Mouse (Mus musculus): Measurements from ENCODE around the gene Sorcs2. TPM values are rescaled to one million over a fixed set of nuclear protein-coding genes. Genes with fewer than 3 reads are reported as not detected.
A peak's percentile ranks its signal among the peaks of the same experiment; 100 is the strongest.

The Sorcs2 gene
- total RNA-seq, 4 experiments from 2014 or later, result 5.0 to 9.4 (median 7.6) TPM

- no peak for DNase-seq (ENCODE audit: low spot score)
Observed at GRCm38 (mm10) chr5:36003797-36004196, 394.1 kb downstream of the Sorcs2 start.

GRCm38 (mm10) chr5:35989986-35990735 is 407.8 kb downstream of the Sorcs2 start:
- DNase-seq (ENCODE audit: low spot score), result no peak

DNA sequence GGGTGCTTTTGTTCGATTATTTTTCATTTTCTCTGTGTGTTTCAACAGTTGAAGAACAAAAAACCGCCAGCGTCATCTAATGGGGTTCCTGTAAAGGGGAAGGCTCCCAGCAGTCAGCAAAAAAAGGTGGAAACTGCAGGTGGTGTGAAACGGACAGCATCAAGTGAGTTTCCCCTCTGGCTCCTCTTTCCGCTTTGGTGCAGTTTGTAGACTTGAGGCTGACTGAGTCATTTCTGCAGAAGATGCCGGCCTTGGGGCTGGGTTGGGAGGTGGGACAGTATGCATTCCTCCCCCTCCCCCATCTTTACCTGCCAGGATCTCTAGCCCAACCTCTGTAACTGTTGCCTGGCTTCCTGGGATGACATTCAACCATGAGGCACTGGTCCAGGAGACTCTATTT is 408.4 kb downstream of the Sorcs2 start:
- DNase-seq (ENCODE audit: low spot score), result no peak

GRCm38 (mm10) chr5:35988085-35988484 is 409.9 kb downstream of the Sorcs2 start:
- no peak for DNase-seq (ENCODE audit: low spot score)

- no peak for DNase-seq (ENCODE audit: low spot score)
Observed at GRCm38 (mm10) chr5:35985611-35986010, 412.3 kb downstream of the Sorcs2 start.

GRCm38 (mm10) chr5:35981976-35982375 is 416.0 kb downstream of the Sorcs2 start:
- DNase-seq (ENCODE audit: low spot score), result peak; percentile 73

- no peak for DNase-seq (ENCODE audit: low spot score)
Observed at GRCm38 (mm10) chr5:35981341-35981740, 416.6 kb downstream of the Sorcs2 start.

- DNase-seq (ENCODE audit: low spot score), result no peak
Observed at GRCm38 (mm10) chr5:35980542-35980941, 417.4 kb downstream of the Sorcs2 start.

- DNase-seq (ENCODE audit: low spot score), result peak; percentile 58
Observed at GRCm38 (mm10) chr5:35975681-35976080, 422.3 kb downstream of the Sorcs2 start.

DNA sequence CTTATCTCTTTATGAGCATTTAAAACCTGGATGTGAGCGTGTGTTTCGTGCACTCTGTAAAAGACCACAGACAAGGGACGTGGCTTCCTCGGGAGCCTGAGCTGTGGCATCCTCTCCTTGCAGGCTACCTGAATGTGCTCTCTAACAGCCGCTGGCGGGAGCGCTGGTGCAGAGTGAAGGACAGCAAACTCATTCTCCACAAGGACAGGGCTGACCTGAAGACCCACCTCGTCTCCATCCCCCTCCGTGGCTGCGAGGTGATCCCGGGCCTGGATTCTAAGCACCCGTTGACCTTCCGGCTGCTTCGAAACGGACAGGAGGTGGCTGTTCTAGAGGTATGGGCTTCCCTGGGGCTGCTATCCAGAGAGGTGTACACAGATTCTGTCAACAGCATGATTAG is 423.7 kb downstream of the Sorcs2 start:
- no peak for DNase-seq (ENCODE audit: low spot score)

GRCm38 (mm10) chr5:35973800-35974199 is 424.1 kb downstream of the Sorcs2 start:
- peak; percentile 85 for DNase-seq (ENCODE audit: low spot score)

DNA sequence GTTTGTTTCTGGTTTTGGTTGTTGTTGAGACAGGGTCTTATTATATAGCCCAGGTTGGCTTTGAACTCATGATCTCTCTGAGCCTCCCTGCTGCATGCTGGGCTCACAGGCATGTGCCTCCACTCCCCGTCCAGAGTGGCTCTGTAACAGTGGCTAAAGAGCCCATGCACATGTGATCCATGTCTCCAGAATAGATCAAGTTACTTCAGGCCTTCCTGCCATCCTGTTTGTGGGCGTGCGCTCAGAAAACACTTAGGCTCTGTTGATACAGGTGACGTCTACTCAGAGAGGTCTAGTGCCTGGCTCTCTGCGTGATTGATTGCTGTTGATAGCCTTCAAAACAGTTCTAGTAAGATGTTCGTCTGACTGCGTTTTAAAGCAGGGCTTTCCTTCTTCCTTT is 425.2 kb downstream of the Sorcs2 start:
- no peak for DNase-seq (ENCODE audit: low spot score)

- peak; percentile 62 for DNase-seq (ENCODE audit: low spot score)
Observed at GRCm38 (mm10) chr5:35971841-35972578, 425.9 kb downstream of the Sorcs2 start.

GRCm38 (mm10) chr5:35970380-35971105 is 427.4 kb downstream of the Sorcs2 start:
- peak; percentile 33 for DNase-seq (ENCODE audit: low spot score)

- DNase-seq (ENCODE audit: low spot score), result no peak
Observed at GRCm38 (mm10) chr5:35969857-35970256, 428.1 kb downstream of the Sorcs2 start.

Small RNAs within 50 kb of the gene (microRNA-seq; reads per million reads assigned to microRNA genes)
- 7.0 reads per million, percentile 17 among the genes with 10 or more reads in this experiment for gene Mir7689

Other genes starting within 250 kb of the Sorcs2 start
- gene Psapl1, start 194.1 kb downstream of the Sorcs2 start, total RNA-seq (2022), result not detected
- 10 to 100 TPM; 61.7 to 66.2 (median 64.4) TPM for gene Grpel1, start 66.9 kb upstream of the Sorcs2 start, total RNA-seq (2022)
- gene Tada2b, start 86.1 kb upstream of the Sorcs2 start, total RNA-seq (2022), result 10 to 100 TPM; 13.8 to 17.5 (median 15.3) TPM
- under 1 TPM; 0.25 to 0.49 (median 0.31) TPM for gene Ccdc96, start 86.4 kb upstream of the Sorcs2 start, total RNA-seq (2022)
- 10 to 100 TPM; 12.8 to 16.3 (median 13.8) TPM for gene Tbc1d14, start 195.1 kb upstream of the Sorcs2 start, total RNA-seq (2022)